Mouse (Mus musculus) right cerebral cortex, adult 2 months (tissue): ENCODE measurements at regions not wholly inside any gene's neighbourhood (a gene's known extent, or its start where the extent isn't known, plus 50 kb on each side); places are given as distances from the start of the nearest gene placed in this dataset.

Source experiments
- DNase-seq, 2 experiments: peaks; one replicate each; pipeline ENCODE4 v3.0.0; 2021 to 2022; ENCODE audit warnings: low spot score in 2 of 2

DNA sequence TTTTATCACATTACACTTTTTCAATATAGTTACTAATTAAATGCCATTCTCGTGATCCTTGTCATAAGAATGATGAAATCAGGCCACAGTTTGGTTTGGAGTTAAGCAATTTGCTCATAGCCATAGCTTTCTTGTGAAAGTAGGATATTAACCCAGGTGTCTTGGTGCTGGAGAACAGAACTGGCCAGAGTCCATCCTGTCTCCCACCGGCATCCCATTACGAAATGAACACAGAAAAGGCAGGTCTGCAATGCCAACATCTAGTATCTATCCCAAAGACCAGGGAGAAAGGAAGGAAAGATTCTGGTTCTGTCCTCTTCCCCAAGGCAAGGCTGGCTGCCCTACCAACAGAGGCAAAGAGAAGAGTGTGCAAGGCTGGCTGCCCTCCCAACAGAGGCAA is 61.6 kb upstream of the Avpr1a start:
- no peak for DNase-seq

DNA sequence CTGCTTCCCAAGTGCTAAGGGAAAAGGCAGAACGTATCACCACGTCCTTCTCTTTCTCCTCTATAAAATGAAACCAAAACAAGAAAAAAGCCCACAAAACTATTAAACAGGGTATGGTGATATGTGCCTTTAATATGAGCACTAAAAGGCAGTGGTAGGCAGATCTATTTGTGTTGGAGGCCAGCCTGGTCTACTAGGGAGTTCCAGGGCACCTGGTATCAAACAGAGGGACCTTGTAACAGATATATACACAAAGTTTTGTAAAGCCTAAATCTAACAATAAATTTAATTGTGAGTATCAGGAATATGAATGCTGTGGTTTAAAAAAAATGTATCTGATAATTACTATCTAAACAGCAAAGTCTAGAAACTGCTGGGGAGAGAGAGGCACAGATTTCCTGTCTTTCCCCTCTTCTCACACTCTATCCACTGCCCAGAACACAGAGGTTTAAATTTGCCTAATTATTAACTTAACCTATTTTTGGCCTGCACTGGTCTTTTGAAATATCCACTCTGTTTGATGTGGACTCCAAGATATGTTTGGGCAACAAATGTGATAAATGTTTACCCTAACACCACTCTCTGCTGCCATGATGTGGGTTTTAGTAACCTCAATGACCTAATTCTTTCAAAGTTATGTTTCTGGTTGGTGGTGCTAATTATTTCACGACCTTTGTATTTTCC is 68.5 kb upstream of the Avpr1a start:
- no peak for DNase-seq

DNA sequence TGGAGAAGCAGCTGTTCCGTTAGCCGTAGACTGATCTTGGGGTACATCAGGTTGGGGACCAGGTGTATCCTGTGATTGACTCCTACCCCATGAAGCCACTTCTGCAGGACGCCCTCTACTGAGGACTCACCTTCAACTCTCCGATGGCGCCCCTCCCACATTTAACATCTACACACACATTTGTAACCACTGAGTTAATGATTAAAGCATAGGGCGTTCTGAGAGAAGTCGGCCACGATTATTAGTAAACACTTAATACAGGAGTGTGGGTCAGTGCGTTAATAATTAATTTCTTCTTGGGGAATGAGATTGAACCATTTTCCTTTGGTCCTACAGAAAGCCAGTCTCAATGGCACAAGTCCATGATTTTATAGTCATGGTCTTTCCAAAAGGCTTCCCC is 105.0 kb upstream of the Avpr1a start:
- no peak for DNase-seq

DNA sequence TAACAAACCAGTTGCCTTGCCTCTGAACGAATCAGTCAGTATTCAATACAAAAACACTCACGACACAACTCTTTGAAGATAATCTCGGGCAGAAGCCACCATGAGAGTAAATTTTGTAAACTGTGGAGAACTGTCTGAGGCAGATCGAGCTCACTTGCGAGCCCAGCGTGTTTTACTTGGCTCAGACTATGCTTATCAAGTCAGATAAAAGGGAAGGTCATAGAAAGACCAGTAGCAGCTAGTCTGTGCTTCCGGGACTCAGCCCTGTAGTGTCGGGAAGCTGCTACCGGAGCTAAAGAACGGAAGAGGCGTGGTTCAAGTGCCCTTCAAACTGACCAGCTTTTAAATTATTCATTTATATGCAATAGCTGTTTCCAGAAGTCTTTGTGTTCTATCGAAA is 105.9 kb upstream of the Avpr1a start:
- no peak for DNase-seq

DNA sequence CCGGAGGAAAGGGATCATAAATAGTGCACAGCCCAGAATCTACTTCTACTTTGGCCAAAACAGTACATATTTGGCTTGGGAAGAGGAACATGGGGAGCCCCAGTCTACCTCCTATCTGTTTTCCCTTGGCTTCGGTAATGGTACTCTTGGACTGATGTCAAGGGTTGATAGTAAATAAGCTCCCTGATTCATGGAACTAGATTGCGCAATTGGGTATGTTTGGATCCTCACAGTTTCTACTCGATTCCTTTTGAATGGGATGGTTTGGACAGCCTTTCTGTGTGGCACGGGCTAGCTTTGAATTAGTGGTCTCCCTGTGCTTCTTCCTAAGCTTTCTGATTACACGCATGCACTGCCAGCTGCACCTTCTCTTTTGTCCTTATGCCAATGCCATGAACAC is 121.4 kb upstream of the Avpr1a start:
- no peak for DNase-seq

DNA sequence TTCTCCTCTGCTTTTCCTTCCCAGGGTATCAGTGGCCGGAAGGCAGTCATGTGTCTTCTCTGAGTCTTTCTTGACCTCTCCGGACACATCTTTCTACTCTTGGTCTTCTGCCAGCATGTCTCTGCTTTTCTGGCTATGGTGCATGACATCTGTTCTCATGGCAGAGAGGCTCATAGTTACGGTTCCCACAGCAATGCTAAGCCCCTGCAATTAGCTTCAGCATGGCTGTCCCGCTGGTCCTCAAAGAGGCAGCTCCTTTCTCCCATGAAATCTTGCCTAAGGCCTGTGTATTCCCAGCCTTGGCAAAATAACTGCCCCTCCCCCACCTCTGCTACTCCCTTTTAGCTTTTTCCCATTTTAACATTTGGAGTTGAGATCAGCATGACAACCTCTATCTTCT is 129.4 kb upstream of the Avpr1a start:
- no peak for DNase-seq

DNA sequence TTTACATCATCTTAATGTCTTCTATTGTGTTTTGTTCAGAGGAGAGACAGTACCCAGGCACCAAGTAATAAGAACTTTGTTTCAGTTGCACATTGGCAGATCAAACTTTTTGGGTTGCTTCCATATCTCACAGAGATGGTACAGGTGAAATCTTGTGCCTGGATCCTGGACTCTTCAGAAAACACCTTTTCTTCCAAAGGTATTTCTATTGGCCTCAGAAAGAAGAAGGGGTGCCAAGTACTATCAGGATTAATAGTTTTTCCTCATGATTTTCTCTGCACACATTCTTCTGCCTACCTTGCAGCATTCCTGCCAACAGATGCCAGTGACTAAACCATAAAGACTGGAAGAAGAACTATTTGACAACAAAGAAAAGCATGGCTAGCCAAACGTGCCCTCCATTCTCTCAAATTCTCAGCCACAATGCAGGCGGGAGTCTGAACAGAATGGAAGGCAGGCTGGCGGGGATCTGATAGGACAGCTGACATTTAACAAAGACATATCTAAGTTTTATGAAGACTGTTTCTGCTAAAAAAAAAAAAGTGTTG is 137.6 kb upstream of the Avpr1a start:
- no peak for DNase-seq

DNA sequence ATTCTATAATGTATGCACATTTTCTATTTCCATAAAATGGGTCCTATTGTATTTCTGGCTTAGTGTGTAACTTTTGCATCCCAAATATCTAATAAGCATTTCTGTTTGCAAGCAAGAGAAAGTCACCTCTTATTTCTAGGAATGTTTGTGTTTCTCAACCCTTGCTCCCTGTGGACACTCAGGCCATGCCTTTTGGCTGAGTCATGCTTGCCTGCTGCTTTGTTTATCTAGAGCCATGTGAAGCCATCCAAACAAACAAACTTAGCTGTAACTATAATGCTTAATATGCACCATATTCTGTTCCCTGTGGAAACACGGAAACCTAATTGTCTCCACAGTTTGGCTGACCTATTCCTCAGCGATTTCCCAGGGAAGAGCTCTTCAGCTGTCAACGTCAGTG is 139.6 kb upstream of the Avpr1a start:
- no peak for DNase-seq

DNA sequence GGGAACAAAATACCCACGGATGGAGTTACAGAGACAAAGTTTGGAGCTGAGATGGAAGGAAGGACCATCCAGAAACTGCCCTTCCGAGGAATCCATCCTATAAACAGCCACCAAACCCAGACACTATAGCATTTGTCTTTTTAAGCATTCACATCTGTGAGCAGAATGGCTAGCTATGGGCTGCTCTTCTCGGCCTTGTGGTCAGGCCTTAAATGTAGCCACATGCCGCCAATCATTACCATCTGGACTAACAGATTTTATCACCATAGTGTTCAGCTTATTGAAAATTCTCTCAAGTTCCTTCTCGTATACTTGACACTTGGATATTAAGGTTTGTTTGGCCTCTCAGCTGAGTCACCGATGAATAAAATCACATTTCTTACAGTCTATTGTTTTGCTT is 146.0 kb upstream of the Avpr1a start:
- DNase-seq, result no peak

DNA sequence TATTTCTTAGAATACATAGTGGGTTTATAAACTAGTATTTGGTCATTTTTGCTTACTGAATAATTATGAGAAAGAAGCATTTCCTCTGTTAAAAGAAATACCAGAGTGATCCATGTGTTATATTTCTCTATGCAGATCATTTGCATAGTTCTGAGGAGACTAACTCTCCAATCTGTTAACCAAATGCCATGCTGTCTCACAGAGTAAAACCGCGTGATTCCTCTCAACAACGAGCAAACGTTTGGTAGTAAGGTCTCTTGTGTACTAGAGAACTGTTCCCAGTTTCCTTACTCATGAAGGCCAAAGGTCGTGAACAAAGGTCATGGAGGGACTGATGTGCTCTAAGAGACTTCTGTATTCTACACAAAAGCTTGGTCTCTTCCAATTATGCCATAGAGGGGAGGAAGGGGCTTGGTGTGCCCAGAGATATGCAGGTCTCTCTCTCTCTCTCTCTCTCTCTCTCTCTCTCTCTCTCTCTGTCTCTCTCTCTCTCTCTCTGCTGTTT is 152.3 kb upstream of the Avpr1a start:
- DNase-seq, result no peak

DNA sequence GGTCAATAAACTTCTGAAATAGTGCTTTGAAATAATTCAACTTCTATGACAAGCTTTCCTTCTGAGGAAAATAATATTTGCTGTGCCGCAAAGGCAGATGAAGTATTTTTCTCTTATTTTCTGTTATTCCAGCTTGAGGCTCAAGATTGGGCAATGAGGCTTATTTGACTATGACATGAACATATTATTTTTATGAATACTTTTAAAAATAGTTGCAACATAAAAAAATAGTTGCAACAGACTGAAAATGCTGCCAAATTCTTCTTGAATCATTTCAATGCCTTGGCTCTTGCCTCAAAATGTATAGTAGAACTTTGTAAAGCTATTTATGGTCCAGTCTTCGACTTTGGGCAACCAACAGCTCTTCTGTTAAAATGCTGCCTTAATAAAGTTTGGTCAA is 156.7 kb upstream of the Avpr1a start:
- no peak for DNase-seq

DNA sequence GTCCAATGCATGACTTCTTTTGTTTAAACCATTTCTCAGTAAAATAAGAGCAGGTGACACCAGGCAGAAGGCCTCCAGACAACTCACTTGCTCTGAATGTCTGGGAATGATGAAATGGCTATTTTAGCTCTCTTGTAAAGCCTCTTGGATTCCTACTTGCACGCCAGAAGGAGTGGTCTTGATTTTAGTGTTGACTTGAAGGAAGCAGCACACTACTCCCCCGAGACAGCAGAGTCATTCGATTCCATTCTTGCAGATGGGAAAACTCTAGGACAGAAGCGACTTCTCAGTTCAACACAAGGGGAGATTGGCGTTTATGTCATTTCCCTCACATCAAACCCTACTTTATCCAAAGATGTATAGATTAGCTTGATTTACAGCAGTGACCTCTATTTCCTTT is 157.2 kb upstream of the Avpr1a start:
- DNase-seq, result no peak

DNA sequence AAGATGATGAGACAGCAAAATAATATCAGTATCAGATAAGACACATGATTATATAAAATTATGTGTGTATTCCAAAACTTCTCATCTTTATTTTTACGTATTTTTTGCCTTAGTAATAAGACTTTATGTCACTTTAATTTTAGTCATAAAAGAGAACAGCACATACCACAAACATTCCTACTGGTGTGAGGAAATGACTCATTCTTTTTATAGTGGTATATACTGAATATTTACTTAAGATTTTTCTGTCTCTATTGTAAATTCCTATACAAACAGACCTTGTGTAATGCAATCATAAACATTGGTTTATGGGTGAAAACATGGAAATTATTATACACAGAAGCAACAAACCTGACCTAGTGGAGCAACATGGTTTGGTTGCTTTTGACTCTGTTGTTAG is 173.4 kb upstream of the Avpr1a start:
- DNase-seq, result no peak

DNA sequence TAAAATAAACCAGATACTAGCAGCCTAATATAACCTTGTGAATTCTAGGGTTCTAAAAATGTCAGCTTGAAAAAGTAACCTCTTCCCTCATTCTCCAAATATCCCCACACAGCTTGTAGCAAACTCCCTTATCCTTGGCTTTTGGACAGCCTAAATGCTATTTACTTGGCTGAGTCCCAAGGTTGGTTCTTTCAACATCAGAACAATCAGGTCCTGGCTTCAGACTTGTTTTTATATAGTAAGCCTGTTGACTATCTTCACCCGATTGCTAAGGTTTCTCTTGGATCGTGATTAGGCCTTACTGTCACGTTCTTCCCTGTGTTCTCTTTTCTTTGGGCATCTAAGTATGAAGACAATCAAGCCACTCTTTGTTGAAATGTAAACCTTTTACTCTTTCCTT is 174.1 kb upstream of the Avpr1a start:
- no peak for DNase-seq

DNA sequence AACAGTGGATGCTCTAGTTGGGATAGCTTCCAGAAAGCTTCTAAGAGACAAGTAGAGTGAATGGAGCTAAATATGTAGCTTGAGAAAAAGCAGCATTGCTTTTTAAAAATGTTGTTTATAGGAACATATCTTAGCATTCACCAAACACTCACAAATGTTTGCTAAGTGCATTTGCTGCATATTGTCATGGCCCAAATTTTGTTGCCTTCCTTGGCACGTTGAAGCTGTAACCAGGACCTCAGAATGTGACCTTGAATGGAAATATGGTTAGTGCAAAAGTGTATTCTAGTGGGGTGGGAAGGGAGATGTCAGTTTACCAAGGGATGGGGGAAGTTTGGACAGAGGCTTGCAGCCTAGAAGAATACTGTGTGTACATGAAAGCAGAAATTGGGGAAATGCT is 166.9 kb upstream of the Rxylt1 start:
- no peak for DNase-seq

DNA sequence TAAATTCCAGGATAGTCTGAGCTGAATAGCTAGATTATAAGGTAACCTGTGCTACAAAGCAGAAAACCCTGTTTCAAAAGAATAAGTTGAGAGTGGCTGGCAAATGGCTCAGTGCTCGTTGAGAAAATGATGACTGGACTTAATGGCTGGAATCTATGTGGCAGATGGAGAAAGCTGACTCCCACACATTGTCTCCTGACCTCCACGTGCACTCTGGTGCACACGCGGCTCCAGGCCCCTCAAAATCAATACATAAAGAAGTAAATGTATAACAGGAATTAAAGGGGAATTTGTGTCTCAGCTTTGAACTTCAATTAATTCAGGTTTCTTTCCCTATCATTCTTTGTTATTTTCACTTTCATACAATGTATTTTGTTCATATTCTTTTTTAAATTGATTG is 162.2 kb upstream of the Rxylt1 start:
- DNase-seq, result no peak

DNA sequence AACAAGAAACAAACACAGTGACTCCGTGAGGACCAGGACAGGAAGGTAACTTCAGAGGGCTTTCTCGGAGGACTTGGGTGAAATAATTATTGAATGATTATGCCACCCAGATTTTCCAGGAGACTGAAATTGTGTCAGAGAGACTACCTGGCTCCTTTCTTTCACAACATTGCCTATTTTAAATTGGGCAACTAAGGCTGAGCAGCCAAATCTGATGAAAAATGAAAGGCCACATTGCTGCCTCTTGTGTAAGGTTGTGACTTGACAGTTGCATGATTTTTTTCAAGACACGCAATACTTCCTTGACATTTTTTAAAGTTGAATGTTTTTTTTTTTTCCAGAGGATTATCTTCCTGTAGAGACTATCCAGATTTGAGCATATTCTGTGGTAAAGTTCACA is 161.5 kb upstream of the Rxylt1 start:
- no peak for DNase-seq

DNA sequence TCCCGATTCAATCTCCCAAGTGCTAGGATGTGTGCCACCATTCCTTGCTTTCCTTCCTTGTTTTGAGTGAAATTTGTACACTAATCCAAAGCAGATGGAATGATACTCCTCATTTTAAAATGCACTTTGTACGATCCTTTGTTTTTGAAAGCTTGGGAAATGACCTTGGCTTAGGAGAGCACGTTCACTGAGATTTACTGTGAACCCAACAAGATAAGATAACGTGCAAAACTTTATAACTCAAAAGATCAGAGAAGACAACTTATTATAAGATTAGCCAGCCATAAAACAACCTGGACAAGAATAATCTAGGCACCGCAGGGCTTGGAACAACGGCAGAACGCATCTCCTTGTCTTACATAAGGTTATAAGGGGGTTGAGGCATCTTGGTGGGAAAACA is 134.6 kb upstream of the Rxylt1 start:
- no peak for DNase-seq

DNA sequence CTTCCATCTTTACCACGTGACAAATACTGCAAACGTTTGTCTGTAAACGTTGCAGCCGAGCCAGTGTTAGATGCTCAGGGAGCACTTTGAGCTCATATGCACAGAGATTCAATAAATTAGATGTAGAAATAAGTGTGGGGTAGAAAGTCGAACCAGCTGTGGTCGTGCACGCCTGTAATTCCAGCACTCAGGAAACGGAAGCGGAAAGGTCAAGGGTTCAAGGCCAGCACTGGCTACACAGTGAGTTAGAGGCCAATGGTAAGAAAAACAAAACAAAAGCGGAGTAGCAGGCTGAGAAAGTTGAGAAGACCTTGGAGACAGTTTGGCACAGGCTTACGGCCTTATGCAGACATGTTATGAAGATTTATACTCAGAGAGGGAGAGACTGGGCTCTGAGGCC is 133.6 kb upstream of the Rxylt1 start:
- no peak for DNase-seq

DNA sequence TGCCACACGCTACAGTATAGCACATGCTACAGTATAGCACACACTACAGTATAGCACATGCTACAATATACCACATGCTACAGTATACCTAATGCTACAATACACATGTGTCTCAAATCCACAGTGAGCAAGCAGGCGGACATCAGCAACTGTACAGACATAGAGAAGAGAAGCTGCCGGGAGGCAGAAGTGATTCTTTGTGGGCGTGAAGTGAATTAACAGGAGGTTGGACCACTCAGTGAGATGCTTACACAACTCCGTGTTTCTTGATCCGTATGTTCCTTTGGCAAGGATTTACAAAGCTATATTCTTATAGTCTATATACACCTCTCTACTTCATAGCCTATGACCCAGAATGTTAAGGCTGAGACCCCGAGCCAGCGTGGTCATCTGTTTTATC is 128.5 kb upstream of the Rxylt1 start:
- DNase-seq, result no peak

DNA sequence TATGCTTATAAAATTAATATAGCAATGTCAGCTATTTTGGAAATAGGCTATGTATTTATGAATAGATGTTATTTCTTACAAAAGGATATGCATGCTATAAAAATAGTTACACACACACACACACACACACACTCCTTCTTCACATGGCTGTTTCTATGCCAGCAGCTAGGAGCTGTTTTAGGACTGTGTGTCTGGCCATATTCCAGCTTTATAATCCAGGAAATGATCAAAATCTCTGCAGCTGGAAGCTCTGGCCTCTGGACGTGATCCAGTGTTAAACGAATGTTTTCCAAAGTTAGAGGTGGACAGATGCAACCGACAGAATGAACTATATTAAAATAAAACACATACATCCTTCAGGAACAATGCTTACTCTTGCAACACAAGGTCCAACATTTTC is 125.9 kb upstream of the Rxylt1 start:
- DNase-seq, result no peak

DNA sequence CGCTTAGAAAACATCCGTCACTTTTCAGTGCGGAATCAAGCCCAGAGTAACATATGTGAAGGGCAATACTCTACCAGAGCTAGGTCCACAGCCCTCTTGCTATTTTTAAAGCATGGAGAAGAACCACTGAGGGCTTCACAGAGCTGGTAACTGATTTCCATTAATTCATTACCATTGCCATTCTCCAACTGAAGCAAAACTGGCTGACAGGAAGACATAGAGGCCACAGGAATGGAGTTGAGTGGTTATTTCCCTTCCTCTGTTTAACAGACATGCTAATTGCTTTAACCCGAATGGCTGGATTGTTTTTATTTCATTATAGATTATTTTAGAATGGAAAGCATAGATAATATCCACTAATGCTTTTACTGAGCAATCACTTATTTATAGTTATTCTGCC is 120.4 kb upstream of the Rxylt1 start:
- no peak for DNase-seq

DNA sequence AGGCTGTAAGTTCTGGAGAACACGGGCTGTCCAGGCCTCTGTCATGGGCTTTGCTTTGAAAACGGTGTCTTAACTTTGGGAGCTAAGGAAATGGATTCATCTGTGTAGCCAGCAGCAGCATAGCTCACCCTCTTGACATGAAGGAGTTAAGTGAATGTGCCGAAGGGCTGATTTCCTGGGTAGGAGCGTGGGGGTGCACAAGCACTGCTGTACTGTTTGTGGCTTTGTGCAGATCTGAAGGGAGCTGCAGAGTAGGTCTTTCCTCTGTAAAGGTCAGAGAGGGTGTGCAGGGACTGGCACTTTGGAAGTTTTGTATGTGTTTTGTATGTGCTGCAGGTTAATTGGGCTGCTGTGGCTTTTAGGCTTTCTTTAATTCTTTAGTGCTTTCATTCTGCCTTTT is 102.6 kb upstream of the Rxylt1 start:
- no peak for DNase-seq

DNA sequence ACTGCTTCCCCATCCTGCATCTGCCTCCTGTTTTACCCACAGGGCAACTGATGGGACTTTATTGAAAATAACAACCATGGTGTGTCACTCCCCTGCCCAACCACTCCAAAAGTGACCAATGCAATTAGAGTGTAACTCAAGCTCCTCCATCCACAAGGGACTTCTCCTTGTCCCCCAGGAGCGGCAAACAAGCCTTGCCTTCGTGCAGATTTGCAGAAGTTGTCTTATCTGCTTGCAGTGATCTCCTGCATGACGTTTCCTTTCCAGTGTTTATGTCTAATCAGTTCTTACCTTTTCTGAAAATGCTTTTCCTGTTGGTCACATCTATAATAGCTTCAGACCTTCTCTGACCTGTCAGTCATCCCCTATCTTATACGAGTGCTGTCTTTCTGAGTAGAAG is 100.5 kb upstream of the Rxylt1 start:
- DNase-seq, result no peak
